Mouse (Mus musculus) regulatory T cell (primary cell): ENCODE data around the gene Fcgr2b.

Experiments used
- in situ Hi-C: fragments of 300-600 bp; cut with MboI, MseI; formaldehyde crosslinking; loops from one replicate; pipeline ENCODE4 v1.15.1; 2025; ENCODE audit warnings: high pct_unique_total_duplicates

The Fcgr2b gene

GRCm38 (mm10) chr1:170927378-170927777 is 49.0 kb downstream of the Fcgr2b start, which contains the start of gene Fcrla:
Gene Fcrla (minus strand): TSS chr1:170927583.
- in situ Hi-C loops: no loop called here

DNA sequence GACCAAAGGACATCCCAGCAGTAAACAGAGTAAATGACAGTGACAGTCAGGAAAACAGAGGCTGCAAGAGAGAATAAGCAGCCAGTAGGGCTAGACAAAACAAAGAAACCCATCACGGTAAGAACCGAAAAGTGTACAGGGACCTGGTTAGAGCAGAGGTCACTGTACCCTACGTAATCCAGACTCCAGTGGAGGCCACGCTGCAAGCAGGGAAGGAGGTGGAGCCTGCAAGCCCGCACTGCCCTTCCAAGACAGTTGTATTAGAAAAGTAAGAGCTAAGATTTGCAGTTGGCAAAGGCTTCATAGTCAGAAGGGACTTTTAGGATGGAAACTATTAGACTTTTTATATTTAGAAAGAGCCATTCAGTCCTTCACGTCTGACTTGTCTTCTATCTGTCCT is 49.4 kb downstream of the Fcgr2b start:
- in situ Hi-C loops: no loop called here

GRCm38 (mm10) chr1:170924485-170924884 is 51.9 kb downstream of the Fcgr2b start:
- in situ Hi-C loops: loop anchor here (5.0 kb wide), 1 partner anchor 38 kb away; no protein-coding TSS in a partner anchor

DNA sequence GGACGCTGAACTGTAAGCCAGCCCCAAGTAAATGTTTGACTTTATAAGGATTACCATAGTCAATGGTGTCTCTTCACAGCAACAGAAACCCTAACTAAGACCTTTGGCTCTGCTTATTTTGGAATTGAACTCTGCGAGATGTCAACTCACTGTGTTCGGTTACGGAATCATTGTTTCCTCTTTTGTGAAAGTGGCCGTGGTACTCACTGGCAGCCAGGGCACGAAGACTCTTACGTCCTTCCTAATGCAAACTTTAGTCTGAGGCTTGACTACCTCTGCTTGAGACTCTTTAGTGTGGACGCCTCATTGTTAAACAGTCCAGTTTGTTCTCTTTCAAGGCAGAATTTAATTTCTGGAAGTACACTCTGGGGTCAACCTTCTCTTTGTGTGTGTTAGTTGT is 57.0 kb downstream of the Fcgr2b start:
- in situ Hi-C loops: no loop called here

DNA sequence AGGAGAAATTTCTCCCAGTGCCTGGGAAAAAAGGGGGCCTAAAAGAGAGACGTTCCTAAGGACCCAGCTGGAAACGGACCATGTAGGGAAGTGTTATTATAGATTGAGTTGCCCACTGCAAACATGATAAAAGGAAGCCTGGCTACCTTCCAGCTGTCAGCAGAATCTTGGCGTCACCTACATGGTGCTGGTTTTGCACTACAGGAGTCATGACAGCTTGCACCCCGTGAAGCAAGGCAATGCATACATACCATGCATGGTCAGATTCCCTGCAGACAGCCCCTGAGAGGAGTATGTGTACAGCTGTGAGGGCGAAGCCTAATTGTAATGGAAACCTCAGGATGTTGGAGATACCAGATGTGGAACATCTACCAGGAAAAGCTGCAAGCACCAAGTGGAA is 60.7 kb downstream of the Fcgr2b start:
- in situ Hi-C loops: no loop called here

GRCm38 (mm10) chr1:170912891-170913615 is 63.3 kb downstream of the Fcgr2b start, which contains the start of gene Fcrlb:
Gene Fcrlb (minus strand): TSS chr1:170912941.
- in situ Hi-C loops: no loop called here

GRCm38 (mm10) chr1:170911907-170912660 is 64.3 kb downstream of the Fcgr2b start:
- in situ Hi-C loops: no loop called here
